Mouse (Mus musculus) common myeloid progenitor, adult 5-6 weeks (primary cell): ENCODE data around the gene Fam216a. TPM values are rescaled to one million over a fixed set of nuclear protein-coding genes. Genes with fewer than 3 reads are reported as not detected.
A peak's percentile ranks its signal among the peaks of the same experiment; 100 is the strongest.
"Not testable (repeated sequence)": the region's sequence is repeated elsewhere in the genome, so short reads cannot be mapped to it uniquely, and the experiment has no call there.

ENCODE experiments used
- ATAC-seq: replicated peaks from 2 replicates; pipeline ENCODE4 v1.8.0; 2016; ENCODE audit warnings: low read depth, mild to moderate bottlenecking, moderate TSS enrichment, inconsistent platforms; ENCODE audit not compliant: poor library complexity, severe bottlenecking
- total RNA-seq: library from RNA; stranded (forward); fragments of 200-1000, 187-1606 nt; gene quantifications from 2 replicates; pipeline ENCODE4 v1.2.3, GENCODE M21; 2017

Gene Fam216a
- 36.5 and 37.4 TPM in 2 replicates for total RNA-seq

GRCm38 (mm10) chr5:122372192-122372769 is at the start of gene Fam216a:
TSS of gene Fam216a (minus strand) at chr5:122372364.
- ATAC-seq: peak; percentile 94

- peak; percentile 15; the same call in 1 of the 2 replicates for ATAC-seq
Measured at GRCm38 (mm10) chr5:122421271-122422068, 49.3 kb upstream of the Fam216a start, which contains the start of gene Anapc7. TSS of gene Anapc7 (plus strand) at chr5:122421693.

- not testable (repeated sequence) for ATAC-seq
Measured at GRCm38 (mm10) chr5:122420676-122421075, 48.5 kb upstream of the Fam216a start.

- no peak for ATAC-seq
Measured at GRCm38 (mm10) chr5:122415465-122415864, 43.3 kb upstream of the Fam216a start.

GRCm38 (mm10) chr5:122414351-122414750 is 42.2 kb upstream of the Fam216a start:
- ATAC-seq: no peak

GRCm38 (mm10) chr5:122412826-122413225 is 40.7 kb upstream of the Fam216a start:
- no peak for ATAC-seq

- ATAC-seq: no peak
Measured at GRCm38 (mm10) chr5:122411892-122412291, 39.7 kb upstream of the Fam216a start.

GRCm38 (mm10) chr5:122409692-122410645 is 37.8 kb upstream of the Fam216a start:
- no peak for ATAC-seq

- ATAC-seq: no peak
Measured at GRCm38 (mm10) chr5:122405537-122405936, 33.4 kb upstream of the Fam216a start.

GRCm38 (mm10) chr5:122403362-122403761 is 31.2 kb upstream of the Fam216a start:
- ATAC-seq: no peak

GRCm38 (mm10) chr5:122402772-122403171 is 30.6 kb upstream of the Fam216a start:
- no peak for ATAC-seq

- no peak for ATAC-seq
Measured at GRCm38 (mm10) chr5:122402160-122402559, 30.0 kb upstream of the Fam216a start.

- peak; percentile 51 for ATAC-seq
Measured at GRCm38 (mm10) chr5:122401303-122401640, 29.1 kb upstream of the Fam216a start.

GRCm38 (mm10) chr5:122400628-122401302 is 28.6 kb upstream of the Fam216a start:
- no peak for ATAC-seq

- ATAC-seq: no peak
Measured at GRCm38 (mm10) chr5:122399871-122400270, 27.7 kb upstream of the Fam216a start.

GRCm38 (mm10) chr5:122397495-122397894 is 25.3 kb upstream of the Fam216a start:
- ATAC-seq: no peak

- ATAC-seq: peak; percentile 50
Measured at GRCm38 (mm10) chr5:122396791-122397190, 24.6 kb upstream of the Fam216a start.

- peak; percentile 53; the same call in 1 of the 2 replicates for ATAC-seq
Measured at GRCm38 (mm10) chr5:122393887-122394286, 21.7 kb upstream of the Fam216a start.

GRCm38 (mm10) chr5:122392227-122393004 is 20.3 kb upstream of the Fam216a start:
- ATAC-seq: peak; percentile 34
